Mouse (Mus musculus): Measurements from ENCODE around the gene Lpcat2b.

Gene Lpcat2b

GRCm38 (mm10) chr5:107447977-107448376 lies 16.6 kb downstream of the Lpcat2b start:
- no peak for DNase-seq (ENCODE audit: low read depth, low spot score)

- no peak for DNase-seq (ENCODE audit: low read depth, low spot score)
Observed at GRCm38 (mm10) chr5:107448784-107449183, 17.4 kb downstream of the Lpcat2b start.

- DNase-seq (ENCODE audit: low read depth, low spot score) = no peak
Observed at GRCm38 (mm10) chr5:107449620-107450019, 18.3 kb downstream of the Lpcat2b start.

GRCm38 (mm10) chr5:107450299-107450698 lies 18.9 kb downstream of the Lpcat2b start:
- DNase-seq (ENCODE audit: low read depth, low spot score) = no peak

- DNase-seq (ENCODE audit: low read depth, low spot score) = no peak
Observed at GRCm38 (mm10) chr5:107462147-107463076, 31.1 kb downstream of the Lpcat2b start.

GRCm38 (mm10) chr5:107466501-107466900 lies 35.2 kb downstream of the Lpcat2b start:
- no peak for DNase-seq (ENCODE audit: low read depth, low spot score)

- DNase-seq (ENCODE audit: low read depth, low spot score) = no peak
Observed at GRCm38 (mm10) chr5:107467098-107467497, 35.7 kb downstream of the Lpcat2b start.

- DNase-seq (ENCODE audit: low read depth, low spot score) = no peak
Observed at GRCm38 (mm10) chr5:107470600-107471329, 39.4 kb downstream of the Lpcat2b start.

- DNase-seq (ENCODE audit: low read depth, low spot score) = no peak
Observed at GRCm38 (mm10) chr5:107480194-107480593, 48.8 kb downstream of the Lpcat2b start.
